Mouse (Mus musculus): ENCODE data around the gene Ogdh. TPM values are rescaled to one million over a fixed set of nuclear protein-coding genes. Genes with fewer than 3 reads are reported as not detected.

Gene Ogdh
- polyA plus RNA-seq, 1 experiment, result 346 TPM

GRCm38 (mm10) chr11:6294632-6295031, 3.2 kb downstream of the Ogdh start:
- TF ChIP-seq POLR2A (IDR thresholded peaks at IDR 0.05; ENCODE audit: low read depth, low read length), result no peak
- no peak for TF ChIP-seq CTCF (IDR thresholded peaks at IDR 0.05; ENCODE audit: extremely low read depth, insufficient read length, insufficient replicate concordance, low read depth, low read length)
- WGBS, result 72% methylated on average over 4 of the region's 4 CpGs

DNA sequence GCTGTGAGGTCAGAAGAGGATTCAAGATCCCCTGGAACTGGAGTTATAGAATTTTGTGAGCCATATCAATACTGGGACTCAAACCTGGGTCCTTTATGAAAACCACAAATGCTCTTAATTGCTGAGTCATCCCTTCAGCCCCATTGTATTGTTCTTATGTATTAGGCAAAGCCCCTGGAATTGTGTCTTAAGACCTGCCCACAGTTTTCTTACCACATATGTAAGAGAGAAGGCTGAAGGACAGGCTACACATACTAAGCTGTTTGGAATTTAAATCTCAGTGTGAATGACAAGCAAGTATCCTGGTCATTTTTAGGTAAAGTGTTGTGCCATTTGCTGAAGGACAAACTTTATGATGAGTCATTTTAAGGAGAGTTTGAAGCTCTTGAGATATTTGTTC, 4.6 kb downstream of the Ogdh start:
- no peaks in the 10 kb centered on the region for H3K27me3 ChIP-seq (ENCODE audit: control insufficient read depth, insufficient read depth, low read length)
- H3K4me1 ChIP-seq (ENCODE audit: control insufficient read depth, insufficient read depth, insufficient read length, low read length), result peaks cover 17% of the 10 kb centered on the region; the same call in 1 of the 2 replicates
- no peak overlapping the region for H3K4me3 ChIP-seq (ENCODE audit: low read depth, low read length)
- TF ChIP-seq POLR2A (IDR thresholded peaks at IDR 0.05; ENCODE audit: low read depth, low read length) (no peak), CTCF (IDR thresholded peaks at IDR 0.05; ENCODE audit: extremely low read depth, insufficient read length, insufficient replicate concordance, low read depth, low read length) (no peak)
- peaks cover 44% of the 10 kb centered on the region for H3K36me3 ChIP-seq (ENCODE audit: control insufficient read depth, insufficient read depth, low read length)
- H3K27ac ChIP-seq (ENCODE audit: insufficient read depth, low read depth, low read length), result peak overlapping the region; percentile 30; the same call in 1 of the 2 replicates

More at GRCm38 (mm10) chr11:6294632-6295031, 3.2 kb downstream of the Ogdh start:
- peaks cover 10% of the 10 kb centered on the region; the same call in 1 of the 2 replicates for H3K4me1 ChIP-seq (ENCODE audit: control insufficient read depth, insufficient read depth, insufficient read length, low read length)
- H3K36me3 ChIP-seq (ENCODE audit: control insufficient read depth, insufficient read depth, low read length), result peaks cover 30% of the 10 kb centered on the region
- no peaks in the 10 kb centered on the region for H3K27me3 ChIP-seq (ENCODE audit: control insufficient read depth, insufficient read depth, low read length)
- H3K4me3 ChIP-seq (ENCODE audit: low read depth, low read length), result no peak overlapping the region
- H3K27ac ChIP-seq (ENCODE audit: insufficient read depth, low read depth, low read length), result peak overlapping the region; percentile 32; the same call in 1 of the 2 replicates

- 34% methylated on average over 2 of the region's 2 CpGs for WGBS
- TF ChIP-seq POLR2A (IDR thresholded peaks at IDR 0.05; ENCODE audit: low read depth, low read length) (no peak), CTCF (IDR thresholded peaks at IDR 0.05; ENCODE audit: extremely low read depth, insufficient read length, insufficient replicate concordance, low read depth, low read length) (no peak)
- H3K27me3 ChIP-seq (ENCODE audit: control insufficient read depth, insufficient read depth, low read length), result no peaks in the 10 kb centered on the region
- peak overlapping the region; percentile 92 for H3K27ac ChIP-seq (ENCODE audit: insufficient read depth, low read depth, low read length)
- H3K4me1 ChIP-seq (ENCODE audit: control insufficient read depth, insufficient read depth, insufficient read length, low read length), result peaks cover 26% of the 10 kb centered on the region; the same call in 1 of the 2 replicates
- no peak overlapping the region for H3K4me3 ChIP-seq (ENCODE audit: low read depth, low read length)
- peaks cover 67% of the 10 kb centered on the region for H3K36me3 ChIP-seq (ENCODE audit: control insufficient read depth, insufficient read depth, low read length)
Observed at GRCm38 (mm10) chr11:6299435-6299834, 8.0 kb downstream of the Ogdh start.

GRCm38 (mm10) chr11:6302793-6303192, 11.4 kb downstream of the Ogdh start:
- H3K4me1 ChIP-seq (ENCODE audit: control insufficient read depth, insufficient read depth, insufficient read length, low read length), result peaks cover 38% of the 10 kb centered on the region; the same call in 1 of the 2 replicates
- no peak for TF ChIP-seq POLR2A (IDR thresholded peaks at IDR 0.05; ENCODE audit: low read depth, low read length)
- TF ChIP-seq CTCF (IDR thresholded peaks at IDR 0.05; ENCODE audit: extremely low read depth, insufficient read length, insufficient replicate concordance, low read depth, low read length), result no peak
- WGBS, result 84% methylated on average over 2 of the region's 2 CpGs
- H3K27ac ChIP-seq (ENCODE audit: insufficient read depth, low read depth, low read length), result peak overlapping the region; percentile 60; the same call in 1 of the 2 replicates
- no peak overlapping the region for H3K4me3 ChIP-seq (ENCODE audit: low read depth, low read length)
- H3K27me3 ChIP-seq (ENCODE audit: control insufficient read depth, insufficient read depth, low read length), result no peaks in the 10 kb centered on the region
- peaks cover 74% of the 10 kb centered on the region for H3K36me3 ChIP-seq (ENCODE audit: control insufficient read depth, insufficient read depth, low read length)

DNA sequence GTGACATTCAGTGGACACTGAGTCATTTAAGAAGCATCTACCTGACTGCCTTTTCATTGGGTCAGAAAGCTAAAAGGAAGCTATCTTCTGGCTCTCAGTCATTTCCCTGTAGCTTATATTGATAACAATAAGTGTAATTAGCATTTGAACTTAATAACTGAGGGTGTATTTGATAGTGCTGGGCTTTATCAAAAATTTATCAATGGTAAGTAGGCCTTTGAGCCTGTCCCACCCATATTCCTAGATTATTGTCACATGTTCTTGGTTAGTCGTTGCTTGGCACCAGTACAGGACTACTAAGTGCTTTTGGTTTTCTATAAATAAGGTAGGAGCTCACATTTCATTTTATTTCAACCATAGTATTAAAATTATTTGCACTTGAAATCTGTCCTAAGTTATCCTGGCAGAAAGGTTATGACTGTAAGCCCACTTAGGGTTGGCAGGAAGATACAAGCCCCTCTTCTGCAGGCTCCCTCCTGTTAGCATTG, 14.6 kb downstream of the Ogdh start:
- 16% methylated on average over 1 of the region's 1 CpGs for WGBS
- Histone ChIP-seq H3K27ac (ENCODE audit: insufficient read depth, low read depth, low read length) (peak overlapping the region; percentile 99), H3K4me3 (ENCODE audit: low read depth, low read length) (no peak overlapping the region)

DNA sequence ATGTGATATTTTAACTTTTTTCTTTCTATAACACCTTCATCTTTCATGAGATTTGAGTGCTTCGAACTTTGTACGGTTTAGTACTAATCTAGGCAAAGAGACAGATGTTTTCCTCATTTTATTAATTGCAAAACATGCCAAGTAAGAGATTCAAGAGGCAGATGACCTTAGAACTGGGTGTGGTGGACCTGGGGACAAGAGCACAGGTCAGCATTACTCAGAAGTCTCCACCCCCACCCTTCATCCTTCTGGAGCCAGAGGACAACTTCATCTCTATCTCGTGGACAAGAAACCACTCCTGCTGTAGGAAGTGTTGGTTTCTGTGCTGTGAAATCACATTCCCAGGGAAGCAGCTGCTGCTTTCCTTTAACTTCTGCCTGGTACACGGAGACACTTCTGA, 16.7 kb downstream of the Ogdh start:
- TF ChIP-seq POLR2A (IDR thresholded peaks at IDR 0.05; ENCODE audit: low read depth, low read length) (no peak), CTCF (IDR thresholded peaks at IDR 0.05; ENCODE audit: extremely low read depth, insufficient read length, insufficient replicate concordance, low read depth, low read length) (no peak)
- Histone ChIP-seq H3K27ac (ENCODE audit: insufficient read depth, low read depth, low read length) (peak overlapping the region; percentile 98), H3K27me3 (ENCODE audit: control insufficient read depth, insufficient read depth, low read length) (no peaks in the 10 kb centered on the region), H3K4me3 (ENCODE audit: low read depth, low read length) (no peak overlapping the region), H3K4me1 (ENCODE audit: control insufficient read depth, insufficient read depth, insufficient read length, low read length) (peaks cover 36% of the 10 kb centered on the region; the same call in 1 of the 2 replicates), H3K36me3 (ENCODE audit: control insufficient read depth, insufficient read depth, low read length) (peaks cover 58% of the 10 kb centered on the region)
- WGBS, result 32% methylated on average over 4 of the region's 4 CpGs

More for the DNA sequence above, 14.6 kb downstream of the Ogdh start:
- Histone ChIP-seq H3K27me3 (ENCODE audit: control insufficient read depth, insufficient read depth, low read length) (no peaks in the 10 kb centered on the region), H3K36me3 (ENCODE audit: control insufficient read depth, insufficient read depth, low read length) (peaks cover 62% of the 10 kb centered on the region), H3K4me1 (ENCODE audit: control insufficient read depth, insufficient read depth, insufficient read length, low read length) (peaks cover 38% of the 10 kb centered on the region; the same call in 1 of the 2 replicates)
- TF ChIP-seq POLR2A (IDR thresholded peaks at IDR 0.05; ENCODE audit: low read depth, low read length) (no peak), CTCF (IDR thresholded peaks at IDR 0.05; ENCODE audit: extremely low read depth, insufficient read length, insufficient replicate concordance, low read depth, low read length) (no peak)

- no peak overlapping the region for H3K27ac ChIP-seq (ENCODE audit: insufficient read depth, low read depth, low read length)
- no peaks in the 10 kb centered on the region for H3K27me3 ChIP-seq (ENCODE audit: control insufficient read depth, insufficient read depth, low read length)
- TF ChIP-seq CTCF (IDR thresholded peaks at IDR 0.05; ENCODE audit: extremely low read depth, insufficient read length, insufficient replicate concordance, low read depth, low read length), result no peak
- no peak for TF ChIP-seq POLR2A (IDR thresholded peaks at IDR 0.05; ENCODE audit: low read depth, low read length)
- H3K4me3 ChIP-seq (ENCODE audit: low read depth, low read length), result no peak overlapping the region
- WGBS, result 86% methylated on average over 7 of the region's 7 CpGs
- H3K36me3 ChIP-seq (ENCODE audit: control insufficient read depth, insufficient read depth, low read length), result peaks cover 71% of the 10 kb centered on the region
- peaks cover 5% of the 10 kb centered on the region; the same call in 1 of the 2 replicates for H3K4me1 ChIP-seq (ENCODE audit: control insufficient read depth, insufficient read depth, insufficient read length, low read length)
Observed at GRCm38 (mm10) chr11:6313874-6314406, 22.5 kb downstream of the Ogdh start.
